Mouse (Mus musculus) cerebellum, postnatal 4 days (tissue): Measurements from ENCODE around the gene St8sia1.
A peak's percentile ranks its signal among the peaks of the same experiment; 100 is the strongest.

Experiments used
- DNase-seq, 2 experiments: peaks; one replicate each; pipeline ENCODE4 v3.0.0; 2022; ENCODE audit warnings: low spot score in 2 of 2, mixed read lengths in 1 of 2

St8sia1 gene

GRCm38 (mm10) chr6:142830221-142830620, 134.0 kb downstream of the St8sia1 start:
- DNase-seq: no peak

- no peak for DNase-seq
Measured at GRCm38 (mm10) chr6:142825449-142825848, 138.8 kb downstream of the St8sia1 start.

GRCm38 (mm10) chr6:142823008-142823787, 141.1 kb downstream of the St8sia1 start:
- no peak for DNase-seq

DNA sequence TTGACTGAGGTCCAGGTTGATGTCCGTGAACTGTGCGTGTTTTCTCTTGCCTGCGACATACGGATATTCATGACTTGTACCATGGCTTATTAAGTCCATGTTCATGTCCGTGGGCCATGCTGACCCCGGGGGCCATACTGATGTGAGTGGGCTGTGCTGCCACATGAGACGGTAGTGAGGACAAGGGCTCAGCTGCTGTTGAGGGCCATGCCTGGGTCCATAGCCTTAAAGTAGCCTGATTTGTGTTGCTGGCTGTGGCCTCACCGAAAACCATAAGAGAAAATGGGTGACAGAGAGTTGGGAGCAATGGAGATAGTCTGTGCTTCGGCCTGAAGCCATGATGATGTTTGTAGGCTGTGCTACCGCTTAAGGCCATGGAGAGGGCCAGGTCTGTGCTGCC, 145.9 kb downstream of the St8sia1 start:
- no peak for DNase-seq

GRCm38 (mm10) chr6:142815513-142815912, 148.7 kb downstream of the St8sia1 start:
- DNase-seq: no peak

- DNase-seq: peak; percentile 72 to 91
Measured at GRCm38 (mm10) chr6:142814495-142814921, 149.7 kb downstream of the St8sia1 start.

GRCm38 (mm10) chr6:142814011-142814410, 150.2 kb downstream of the St8sia1 start:
- DNase-seq: no peak

DNA sequence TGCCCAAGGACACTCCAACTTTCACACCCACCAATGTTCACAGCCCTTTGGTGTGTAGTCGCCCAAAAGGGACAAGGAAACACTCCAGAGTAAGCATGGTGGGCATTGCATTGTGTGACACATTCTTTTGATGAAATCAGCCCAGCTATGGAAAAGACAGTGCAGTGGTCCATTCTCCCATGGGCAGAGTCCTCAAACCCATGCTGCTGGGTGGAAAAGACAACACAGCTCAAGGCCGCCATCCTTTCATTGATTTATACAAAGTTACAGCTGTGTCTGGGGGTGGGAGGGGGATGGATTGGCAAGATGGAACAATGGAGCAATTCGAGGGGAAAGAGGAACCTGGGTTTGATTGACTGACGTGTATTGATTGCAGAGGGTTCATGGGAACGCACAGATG, 151.3 kb downstream of the St8sia1 start:
- no peak for DNase-seq

DNA sequence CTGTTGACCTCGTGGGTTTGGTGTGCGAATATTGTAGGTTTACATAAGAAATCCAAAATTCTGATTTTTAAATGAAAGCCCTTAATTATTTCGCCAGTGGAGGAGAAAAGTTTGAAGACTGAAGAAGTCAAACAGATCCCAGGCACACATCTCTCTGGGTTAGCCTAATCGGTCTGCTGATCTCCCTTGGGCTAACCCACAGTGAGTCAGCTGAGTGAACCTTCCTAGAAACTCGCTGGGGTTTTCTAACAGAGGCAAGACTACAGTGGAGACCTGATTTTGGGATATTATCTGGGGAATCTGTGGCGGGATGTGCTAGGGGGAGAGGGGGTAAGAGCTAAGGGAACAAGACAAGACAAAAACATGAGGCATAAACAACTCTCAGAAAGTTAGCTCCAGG, 154.0 kb downstream of the St8sia1 start:
- no peak for DNase-seq

- no peak for DNase-seq
Measured at GRCm38 (mm10) chr6:142809373-142810098, 154.7 kb downstream of the St8sia1 start.

GRCm38 (mm10) chr6:142806326-142806725, 157.9 kb downstream of the St8sia1 start:
- DNase-seq: no peak

DNA sequence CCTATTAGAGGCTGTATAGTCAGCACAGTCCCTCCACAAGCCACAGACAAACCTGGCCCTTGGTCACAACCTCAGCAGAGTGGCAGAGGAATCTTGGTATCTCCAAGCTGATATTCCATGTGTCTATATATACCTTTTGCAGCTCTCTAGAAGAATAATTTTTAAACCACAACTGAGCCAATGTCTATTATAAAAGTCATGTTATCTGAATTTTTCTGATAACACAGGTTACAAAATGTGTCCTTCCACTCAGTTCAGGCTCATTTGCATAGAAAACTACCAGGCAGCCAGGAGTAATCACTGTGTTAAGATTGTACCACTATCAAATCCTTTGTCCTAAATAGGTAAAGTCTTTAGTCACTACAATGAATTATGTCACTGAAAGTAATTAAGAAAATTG, 159.8 kb downstream of the St8sia1 start, which contains the start of gene Sult6b2:
Sult6b2 (minus strand) TSS at position 101 of the 400 bp plus-strand sequence.
- no peak for DNase-seq

- no peak for DNase-seq
Measured at GRCm38 (mm10) chr6:142802617-142803525, 161.4 kb downstream of the St8sia1 start.

- no peak for DNase-seq
Measured at GRCm38 (mm10) chr6:142801687-142802086, 162.6 kb downstream of the St8sia1 start.

DNA sequence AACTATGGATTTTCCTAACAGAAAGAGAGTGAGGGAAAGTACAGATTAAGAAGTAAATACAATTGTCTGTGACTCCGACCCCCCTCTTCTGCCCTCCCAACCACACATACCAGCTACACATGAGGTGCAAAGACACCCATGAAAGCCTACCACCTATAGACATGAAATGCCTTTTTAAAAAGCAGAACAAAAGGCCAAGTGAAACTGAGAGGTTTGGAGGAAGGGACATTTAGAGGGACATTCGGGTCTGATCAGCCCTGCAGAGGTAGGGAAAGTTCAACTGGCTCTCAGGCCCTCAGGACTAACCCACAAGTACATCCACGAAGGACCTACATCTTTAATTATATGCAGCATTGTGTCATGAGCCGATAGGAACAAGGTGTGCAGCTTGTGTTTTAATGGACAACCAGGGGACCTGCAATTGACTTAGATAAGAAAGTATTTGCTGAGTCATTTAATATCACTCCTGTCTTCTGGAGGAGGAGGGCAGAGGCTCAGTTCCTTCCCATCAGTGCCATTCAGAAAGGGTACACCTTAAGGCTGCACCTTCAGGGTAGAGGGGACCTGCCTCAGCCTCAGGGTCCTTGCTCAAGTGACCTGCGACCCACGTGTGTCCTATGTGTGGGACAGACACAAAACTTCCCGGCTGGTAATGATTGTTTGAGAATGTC, 164.4 kb downstream of the St8sia1 start:
- no peak for DNase-seq

GRCm38 (mm10) chr6:142798837-142799236, 165.4 kb downstream of the St8sia1 start:
- DNase-seq: no peak

GRCm38 (mm10) chr6:142797996-142798395, 166.3 kb downstream of the St8sia1 start:
- DNase-seq: no peak

GRCm38 (mm10) chr6:142795655-142796441, 168.4 kb downstream of the St8sia1 start:
- no peak for DNase-seq

- DNase-seq: no peak
Measured at GRCm38 (mm10) chr6:142795087-142795486, 169.2 kb downstream of the St8sia1 start.

DNA sequence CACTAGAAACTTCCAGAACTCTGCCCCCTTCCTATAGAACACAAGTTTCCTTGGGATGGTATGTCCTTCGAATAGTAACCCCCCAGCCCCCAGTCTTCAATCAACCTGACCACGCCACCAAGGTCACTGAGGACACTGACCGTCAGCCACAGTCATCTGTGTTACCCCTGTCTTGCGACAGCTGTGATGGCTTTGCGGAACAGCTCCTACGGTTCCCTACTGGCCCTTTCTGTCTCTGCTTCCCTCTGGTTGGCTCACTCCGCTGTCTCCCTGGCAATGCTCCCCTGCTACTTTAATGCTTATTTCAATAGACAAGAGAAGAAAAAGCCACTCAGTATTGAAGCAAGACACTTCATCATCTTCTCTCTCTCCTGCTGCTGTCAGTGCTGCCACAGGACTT, 170.8 kb downstream of the St8sia1 start:
- peak in 1 of 2 experiments; percentile 40 for DNase-seq
